ENCODE assay signal across 12 mouse cellular contexts in the genomic region with DNA sequence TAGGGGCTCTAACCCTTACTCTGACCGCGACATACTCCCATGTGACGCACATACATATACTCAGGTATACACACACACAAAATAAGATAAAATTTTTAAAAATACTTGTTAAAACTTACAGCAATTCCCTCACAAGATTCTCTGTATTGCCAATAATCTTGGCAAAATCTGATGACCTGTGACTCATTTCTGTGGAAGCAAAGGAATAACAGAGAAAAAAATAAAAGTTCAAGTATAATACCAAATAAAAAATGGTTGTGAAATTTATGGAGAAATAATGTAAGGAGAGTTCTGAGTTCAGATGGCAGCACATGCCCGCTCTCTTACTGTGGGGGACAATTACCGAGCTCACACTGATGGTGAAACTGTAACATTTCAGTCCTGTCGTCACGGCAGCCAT.
"Had no signal": no experiment of that assay in that cellular context is flagged by ENCODE, and none has a peak within 500 bp of the region (broad histone marks: within the 10 kb centered on the region; RNA-seq: fewer than 3 reads in every experiment).

No protein-coding gene starts in this region.

- DNase-seq: retina, postnatal 1 day; right cerebral cortex, adult 18-20 months; right cerebral cortex, postnatal 14 days; right cerebral cortex, postnatal 25 days; right cerebral cortex, postnatal 4 days; spleen, adult 18-20 months; thymus, adult 18-20 months; thymus, adult 2 months; thymus, postnatal 14 days; thymus, postnatal 25 days; thymus, postnatal 36 days; thymus, postnatal 4 days had no signal
